Mouse (Mus musculus): ENCODE results near the gene Sugp2. TPM values are rescaled to one million over a fixed set of nuclear protein-coding genes. Genes with fewer than 3 reads are reported as not detected.
A peak's percentile ranks its signal among the peaks of the same experiment; 100 is the strongest.
"Not testable (repeated sequence)": the region's sequence is repeated elsewhere in the genome, so short reads cannot be mapped to it uniquely, and the experiment has no call there.

Gene Sugp2
- total RNA-seq, 1 experiment: 45.5 TPM

DNA sequence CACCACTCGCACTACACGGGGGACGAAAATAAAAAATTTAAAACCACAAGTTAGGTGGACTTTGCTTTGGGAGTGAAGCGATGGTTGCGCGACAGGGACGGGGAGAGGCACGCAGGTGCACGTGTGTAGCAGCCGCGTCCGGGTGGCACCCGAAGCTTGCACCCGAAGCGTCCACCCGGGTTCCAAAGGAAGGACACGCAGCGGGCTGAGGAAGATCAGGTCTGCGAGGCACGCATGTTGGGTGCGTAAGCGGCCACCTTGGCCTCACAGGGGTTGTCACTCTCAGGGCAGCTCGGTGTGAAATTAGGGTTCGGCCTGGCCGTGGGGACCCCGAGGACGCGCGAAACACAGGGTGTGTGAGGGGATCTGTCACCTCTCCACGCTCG lies 22.3 kb upstream of the Sugp2 start:
- H3K4me1 ChIP-seq (ENCODE audit: control insufficient read depth in 2 of 2, insufficient read depth in 2 of 2, low read length in 2 of 2, poor library complexity in 1 of 2): peaks cover 9 to 12% of the 10 kb centered on the region in 2 experiments; a peak in 3 of 4 replicates
- H3K4me3 ChIP-seq (ENCODE audit: insufficient read depth in 1 of 2, low read depth in 1 of 2, low read length in 2 of 2, poor library complexity in 1 of 2, severe bottlenecking in 1 of 2): peak overlapping the region; percentile 78 to 82
- H3K9me3 ChIP-seq (ENCODE audit: control insufficient read depth, insufficient read depth, low read depth, low read length): no peaks in the 10 kb centered on the region
- no peak for TF ChIP-seq HCFC1 (IDR thresholded peaks at IDR 0.05; ENCODE audit: borderline replicate concordance, insufficient read depth, low read length)
- H3K27ac ChIP-seq (ENCODE audit: insufficient read depth, low read depth, low read length, poor library complexity, severe bottlenecking): no peak overlapping the region
- DNase-seq (ENCODE audit: low read depth, low spot score): no peak
- no peaks in the 10 kb centered on the region for H3K36me3 ChIP-seq (ENCODE audit: control insufficient read depth, insufficient read depth, low read length, poor library complexity, severe bottlenecking)
- in situ Hi-C loops (cut with MboI; ENCODE audit: low sequenced_read_pairs in 2 of 2, unreplicated experiment in 2 of 2): no loop called here
- peak overlapping the region; percentile 74 for H3K9ac ChIP-seq (ENCODE audit: insufficient read depth, low read depth, low read length, poor library complexity, severe bottlenecking)

DNA sequence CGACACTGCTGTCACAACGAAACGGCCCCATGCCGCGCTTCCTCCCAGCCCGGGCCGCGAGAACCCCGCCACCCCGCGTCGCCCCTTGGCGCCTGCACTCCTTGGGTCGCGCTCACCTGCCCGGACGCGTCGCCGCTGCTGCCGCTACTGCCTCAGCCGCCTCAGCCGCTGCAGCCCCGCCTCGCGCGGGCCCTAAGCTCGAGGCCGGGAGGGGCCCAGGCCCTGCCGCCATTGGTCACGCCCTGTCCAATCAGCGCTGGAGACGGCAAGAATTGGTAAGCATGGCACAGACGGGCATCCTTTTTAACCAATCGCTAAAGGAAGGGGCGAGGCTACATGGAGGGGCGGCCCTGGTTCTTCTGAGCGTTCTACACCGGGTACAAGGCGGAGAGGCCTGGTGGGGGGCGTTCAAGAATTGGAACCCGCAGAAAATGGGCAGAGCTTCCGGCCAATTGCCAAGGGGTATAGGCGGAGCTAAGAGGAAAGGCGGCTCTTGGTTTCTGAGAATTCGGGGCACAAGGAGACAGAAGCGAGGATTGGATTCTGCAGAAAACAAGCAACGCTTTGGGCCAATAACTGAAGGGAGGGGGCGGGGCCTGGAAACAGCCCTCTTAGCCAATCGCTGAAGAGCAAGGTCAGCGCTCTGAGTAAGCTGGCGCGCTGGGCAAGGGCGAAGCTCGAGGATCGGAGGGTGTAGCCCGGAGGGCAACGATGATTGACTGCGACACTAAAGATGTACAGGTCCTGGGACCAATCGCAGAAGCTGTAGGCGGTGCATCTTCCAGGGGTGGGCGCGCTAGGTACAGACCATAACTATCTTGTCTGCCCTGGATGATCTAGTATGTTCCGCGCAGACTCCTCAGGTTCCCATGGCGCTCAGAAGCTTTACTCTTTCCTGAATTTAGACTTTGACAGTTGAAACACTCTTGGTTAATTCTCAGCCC lies 21.6 kb upstream of the Sugp2 start, which contains the start of gene Slc25a42:
Gene Slc25a42 (minus strand): TSS at position 194 of the 944 bp plus-strand sequence.
- H3K27ac ChIP-seq (ENCODE audit: insufficient read depth, low read depth, low read length, poor library complexity, severe bottlenecking): no peak within 1 kb of the TSS
- H3K36me3 ChIP-seq (ENCODE audit: control insufficient read depth, insufficient read depth, low read length, poor library complexity, severe bottlenecking): no peaks in the 10 kb centered on the region
- peak; percentile 97 for DNase-seq (ENCODE audit: low read depth, low spot score)
- H3K9ac ChIP-seq (ENCODE audit: insufficient read depth, low read depth, low read length, poor library complexity, severe bottlenecking): peak within 1 kb of the TSS; percentile 74
- no peaks in the 10 kb centered on the region for H3K9me3 ChIP-seq (ENCODE audit: control insufficient read depth, insufficient read depth, low read depth, low read length)
- in situ Hi-C loops (cut with MboI; ENCODE audit: low sequenced_read_pairs in 2 of 2, unreplicated experiment in 2 of 2): no loop called here
- H3K4me3 ChIP-seq (ENCODE audit: insufficient read depth in 1 of 2, low read depth in 1 of 2, low read length in 2 of 2, poor library complexity in 1 of 2, severe bottlenecking in 1 of 2): peak within 1 kb of the TSS; percentile 78 to 82
- H3K4me1 ChIP-seq (ENCODE audit: control insufficient read depth in 2 of 2, insufficient read depth in 2 of 2, low read length in 2 of 2, poor library complexity in 1 of 2): peaks cover 9 to 12% of the 10 kb centered on the region in 2 experiments; a peak in 3 of 4 replicates
- TF ChIP-seq CHD2 (IDR thresholded peaks at IDR 0.05; ENCODE audit: low read depth, low read length): no peak; the same call in none of the 2 replicates
- TF ChIP-seq ZNF384 (IDR thresholded peaks at IDR 0.05; ENCODE audit: low read depth, low read length): no peak
- no peak for TF ChIP-seq HCFC1 (IDR thresholded peaks at IDR 0.05; ENCODE audit: borderline replicate concordance, insufficient read depth, low read length)
- TF ChIP-seq ZC3H11A (IDR thresholded peaks at IDR 0.05; ENCODE audit: borderline replicate concordance, low read depth, low read length): no peak
- no peak for TF ChIP-seq MAFK (IDR thresholded peaks at IDR 0.05; ENCODE audit: insufficient read depth, low read depth, low read length)

DNA sequence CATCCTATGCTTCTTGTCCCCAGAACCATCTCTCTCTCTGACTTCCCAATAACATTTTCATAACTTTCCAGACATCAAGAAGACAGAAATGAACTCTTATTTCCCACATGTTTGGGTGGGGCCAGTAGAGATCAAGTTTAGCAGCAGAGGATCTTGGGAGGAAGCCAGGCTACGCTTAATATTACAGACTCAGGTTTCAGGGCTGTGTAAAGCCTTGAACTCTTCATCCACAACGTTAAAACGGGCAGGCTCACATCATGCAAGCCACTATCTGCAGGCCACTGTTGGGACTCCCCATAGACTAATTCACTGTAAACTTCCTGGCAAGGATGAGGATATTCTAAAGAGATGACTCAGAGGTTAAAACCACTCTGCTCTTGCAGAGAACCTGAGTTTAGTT lies 19.6 kb upstream of the Sugp2 start:
- in situ Hi-C loops (cut with MboI; ENCODE audit: low sequenced_read_pairs in 2 of 2, unreplicated experiment in 2 of 2): no loop called here
- no peak for TF ChIP-seq ZC3H11A (IDR thresholded peaks at IDR 0.05; ENCODE audit: borderline replicate concordance, low read depth, low read length)
- no peak for TF ChIP-seq ZNF384 (IDR thresholded peaks at IDR 0.05; ENCODE audit: low read depth, low read length)
- TF ChIP-seq HCFC1 (IDR thresholded peaks at IDR 0.05; ENCODE audit: borderline replicate concordance, insufficient read depth, low read length): no peak
- no peak for TF ChIP-seq CHD2 (IDR thresholded peaks at IDR 0.05; ENCODE audit: low read depth, low read length)
- TF ChIP-seq MAFK (IDR thresholded peaks at IDR 0.05; ENCODE audit: insufficient read depth, low read depth, low read length): no peak

DNA sequence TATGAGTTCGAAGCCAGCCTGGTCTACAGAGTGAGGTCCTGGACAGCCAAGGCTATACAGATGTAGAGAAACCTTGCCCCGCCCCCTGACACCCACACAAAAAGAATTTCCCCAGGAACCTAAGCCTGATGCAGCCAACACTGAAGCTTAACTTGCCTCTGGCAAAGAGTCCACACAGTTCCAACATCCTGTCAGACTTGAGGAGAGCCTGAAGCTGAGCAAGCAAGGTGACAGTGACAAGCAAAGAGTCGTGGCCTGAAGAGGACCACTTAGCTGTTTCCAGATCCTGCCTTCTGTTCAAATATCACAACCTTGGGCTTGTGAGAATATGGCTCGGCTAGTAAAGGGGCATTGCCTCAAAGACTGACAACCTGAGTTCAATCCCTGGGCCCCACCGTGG lies 18.9 kb upstream of the Sugp2 start:
- H3K27ac ChIP-seq (ENCODE audit: insufficient read depth, low read depth, low read length, poor library complexity, severe bottlenecking): no peak overlapping the region
- no peak overlapping the region for H3K4me3 ChIP-seq (ENCODE audit: insufficient read depth in 1 of 2, low read depth in 1 of 2, low read length in 2 of 2, poor library complexity in 1 of 2, severe bottlenecking in 1 of 2)
- peaks cover 9 to 11% of the 10 kb centered on the region in 2 experiments; a peak in 3 of 4 replicates for H3K4me1 ChIP-seq (ENCODE audit: control insufficient read depth in 2 of 2, insufficient read depth in 2 of 2, low read length in 2 of 2, poor library complexity in 1 of 2)
- in situ Hi-C loops (cut with MboI; ENCODE audit: low sequenced_read_pairs in 2 of 2, unreplicated experiment in 2 of 2): no loop called here
- DNase-seq (ENCODE audit: low read depth, low spot score): no peak
- TF ChIP-seq MAFK (IDR thresholded peaks at IDR 0.05; ENCODE audit: insufficient read depth, low read depth, low read length) (no peak), ZNF384 (IDR thresholded peaks at IDR 0.05; ENCODE audit: low read depth, low read length) (no peak), HCFC1 (IDR thresholded peaks at IDR 0.05; ENCODE audit: borderline replicate concordance, insufficient read depth, low read length) (no peak), ZC3H11A (IDR thresholded peaks at IDR 0.05; ENCODE audit: borderline replicate concordance, low read depth, low read length) (no peak), CHD2 (IDR thresholded peaks at IDR 0.05; ENCODE audit: low read depth, low read length) (no peak)
- H3K9me3 ChIP-seq (ENCODE audit: control insufficient read depth, insufficient read depth, low read depth, low read length): no peaks in the 10 kb centered on the region
- H3K9ac ChIP-seq (ENCODE audit: insufficient read depth, low read depth, low read length, poor library complexity, severe bottlenecking): no peak overlapping the region
- H3K36me3 ChIP-seq (ENCODE audit: control insufficient read depth, insufficient read depth, low read length, poor library complexity, severe bottlenecking): no peaks in the 10 kb centered on the region

More for the DNA sequence above, 19.6 kb upstream of the Sugp2 start:
- H3K9me3 ChIP-seq (ENCODE audit: control insufficient read depth, insufficient read depth, low read depth, low read length): no peaks in the 10 kb centered on the region
- H3K36me3 ChIP-seq (ENCODE audit: control insufficient read depth, insufficient read depth, low read length, poor library complexity, severe bottlenecking): no peaks in the 10 kb centered on the region
- H3K27ac ChIP-seq (ENCODE audit: insufficient read depth, low read depth, low read length, poor library complexity, severe bottlenecking): no peak overlapping the region
- H3K9ac ChIP-seq (ENCODE audit: insufficient read depth, low read depth, low read length, poor library complexity, severe bottlenecking): no peak overlapping the region
- H3K4me3 ChIP-seq (ENCODE audit: insufficient read depth in 1 of 2, low read depth in 1 of 2, low read length in 2 of 2, poor library complexity in 1 of 2, severe bottlenecking in 1 of 2): no peak overlapping the region
- DNase-seq (ENCODE audit: low read depth, low spot score): no peak
- peaks cover 9 to 11% of the 10 kb centered on the region in 2 experiments; a peak in 3 of 4 replicates for H3K4me1 ChIP-seq (ENCODE audit: control insufficient read depth in 2 of 2, insufficient read depth in 2 of 2, low read length in 2 of 2, poor library complexity in 1 of 2)

DNA sequence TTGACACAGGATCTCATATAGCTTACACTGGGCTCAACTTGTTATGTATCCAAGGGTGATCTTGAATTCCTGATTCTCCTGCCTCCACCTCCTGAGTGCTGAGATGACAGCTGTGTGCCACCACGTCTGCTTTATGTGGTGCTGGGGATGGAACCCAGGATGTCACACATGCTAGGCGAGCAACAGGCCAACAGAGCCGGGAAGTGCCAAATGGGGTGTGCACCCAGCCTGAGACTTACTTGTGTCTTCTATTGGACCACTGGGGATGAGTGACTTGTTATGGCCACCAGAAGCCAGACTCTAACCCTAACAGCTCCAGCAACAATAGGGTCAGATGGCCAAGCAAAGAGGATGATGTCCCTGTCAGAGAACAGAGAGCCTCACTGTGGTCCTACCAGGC lies 17.9 kb upstream of the Sugp2 start:
- H3K9ac ChIP-seq (ENCODE audit: insufficient read depth, low read depth, low read length, poor library complexity, severe bottlenecking); in situ Hi-C loops (cut with MboI; ENCODE audit: low sequenced_read_pairs in 2 of 2, unreplicated experiment in 2 of 2); H3K9me3 ChIP-seq (ENCODE audit: control insufficient read depth, insufficient read depth, low read depth, low read length); H3K27ac ChIP-seq (ENCODE audit: insufficient read depth, low read depth, low read length, poor library complexity, severe bottlenecking); H3K4me1 ChIP-seq (ENCODE audit: control insufficient read depth in 2 of 2, insufficient read depth in 2 of 2, low read length in 2 of 2, poor library complexity in 1 of 2); H3K4me3 ChIP-seq (ENCODE audit: insufficient read depth in 1 of 2, low read depth in 1 of 2, low read length in 2 of 2, poor library complexity in 1 of 2, severe bottlenecking in 1 of 2); H3K36me3 ChIP-seq (ENCODE audit: control insufficient read depth, insufficient read depth, low read length, poor library complexity, severe bottlenecking); DNase-seq (ENCODE audit: low read depth, low spot score): not testable (repeated sequence)
